Mouse (Mus musculus) stomach, postnatal 0 days (tissue): ENCODE results near the gene Kcnj11.

ENCODE experiments used
- CTCF ChIP-seq: IDR thresholded peaks from 2 replicates; pipeline ENCODE4 v1.5.1; 2016; ENCODE audit warnings: antibody characterized with exemption, low read depth, mild to moderate bottlenecking, moderate library complexity
- EP300 ChIP-seq: optimal IDR thresholded peaks from 2 replicates; pipeline ENCODE3; 2016; ENCODE audit warnings: antibody characterized with exemption

DNA sequence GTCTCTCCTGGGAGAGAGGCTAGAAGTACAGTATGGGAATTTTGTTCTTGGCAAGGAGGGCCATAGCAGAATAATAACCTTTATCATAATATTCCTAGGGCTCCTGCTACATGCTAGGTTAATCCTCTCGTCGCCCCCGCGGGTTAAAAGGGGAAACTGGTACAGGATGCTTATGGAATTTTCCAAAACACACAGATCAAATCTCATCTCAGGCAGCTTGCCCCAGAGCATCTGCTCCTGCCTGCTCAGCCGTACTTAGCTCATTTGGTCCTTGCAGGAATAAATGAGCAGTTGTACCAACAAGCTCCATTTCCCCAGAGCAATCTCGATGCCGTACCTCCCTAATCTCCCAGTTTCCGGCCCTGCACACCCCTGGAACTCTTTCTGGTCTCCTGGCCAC lies 31.2 kb upstream of the Kcnj11 start:
- TF ChIP-seq EP300 (no peak), CTCF (no peak)
